Mouse (Mus musculus): Measurements from ENCODE around the gene Erc2. TPM values are rescaled to one million over a fixed set of nuclear protein-coding genes. Genes with fewer than 3 reads are reported as not detected.

The Erc2 gene
- polyA plus RNA-seq, 1 experiment from 2014 or later = 12.7 TPM

- Histone ChIP-seq H3K27me3 (ENCODE audit: control insufficient read depth, insufficient read depth, low read length) (no peaks in the 10 kb centered on the region), H3K4me2 (ENCODE audit: low read depth, low read length, severe bottlenecking) (no peak overlapping the region), H3K4me3 (ENCODE audit: low read depth, low read length) (no peak overlapping the region), H3K9ac (ENCODE audit: low read length) (no peak overlapping the region), H3K9me3 (ENCODE audit: control insufficient read depth, low read length) (no peaks in the 10 kb centered on the region), H3K4me1 (replicated peaks; ENCODE audit: control insufficient read depth, insufficient read depth, low read length) (no peaks in the 10 kb centered on the region), H3K27ac (ENCODE audit: low read depth, low read length) (no peak overlapping the region), H3K36me3 (ENCODE audit: control insufficient read depth, insufficient read depth, low read length) (no peaks in the 10 kb centered on the region)
- ATAC-seq (replicated peaks; ENCODE audit: low FRiP score) (no peak), DNase-seq (ENCODE audit: low spot score) (no peak)
- 84% methylated on average over 7 of the region's 7 CpGs for WGBS
These were observed 704.2 kb downstream of the Erc2 start for GRCm38 (mm10) chr14:28326456-28326855.

GRCm38 (mm10) chr14:28328512-28328911 lies 706.3 kb downstream of the Erc2 start:
- no peaks in the 10 kb centered on the region for H3K36me3 ChIP-seq (ENCODE audit: control insufficient read depth, insufficient read depth, low read length)
- H3K9me3 ChIP-seq (ENCODE audit: control insufficient read depth, low read length) = no peaks in the 10 kb centered on the region
- ATAC-seq (replicated peaks; ENCODE audit: low FRiP score) (no peak), DNase-seq (ENCODE audit: low spot score) (no peak)
- no peak overlapping the region for H3K9ac ChIP-seq (ENCODE audit: low read length)
- H3K27me3 ChIP-seq (ENCODE audit: control insufficient read depth, insufficient read depth, low read length) = no peaks in the 10 kb centered on the region
- H3K4me1 ChIP-seq (replicated peaks; ENCODE audit: control insufficient read depth, insufficient read depth, low read length) = peaks cover 3% of the 10 kb centered on the region; the same call in 1 of the 2 replicates
- WGBS = 30% methylated on average over 8 of the region's 8 CpGs
- no peak overlapping the region for H3K27ac ChIP-seq (ENCODE audit: low read depth, low read length)
- no peak overlapping the region for H3K4me2 ChIP-seq (ENCODE audit: low read depth, low read length, severe bottlenecking)
- H3K4me3 ChIP-seq (ENCODE audit: low read depth, low read length) = no peak overlapping the region

- Histone ChIP-seq H3K27ac (ENCODE audit: low read depth, low read length) (no peak overlapping the region), H3K4me2 (ENCODE audit: low read depth, low read length, severe bottlenecking) (no peak overlapping the region), H3K4me3 (ENCODE audit: low read depth, low read length) (no peak overlapping the region), H3K4me1 (replicated peaks; ENCODE audit: control insufficient read depth, insufficient read depth, low read length) (peaks cover 3% of the 10 kb centered on the region; the same call in 1 of the 2 replicates), H3K36me3 (ENCODE audit: control insufficient read depth, insufficient read depth, low read length) (no peaks in the 10 kb centered on the region), H3K9ac (ENCODE audit: low read length) (no peak overlapping the region), H3K9me3 (ENCODE audit: control insufficient read depth, low read length) (no peaks in the 10 kb centered on the region), H3K27me3 (ENCODE audit: control insufficient read depth, insufficient read depth, low read length) (no peaks in the 10 kb centered on the region)
- ATAC-seq (replicated peaks; ENCODE audit: low FRiP score) = no peak
- WGBS = 90% methylated on average over 5 of the region's 5 CpGs
- DNase-seq (ENCODE audit: low spot score) = no peak
These were observed 708.9 kb downstream of the Erc2 start for GRCm38 (mm10) chr14:28331108-28331507.

GRCm38 (mm10) chr14:28332351-28332953 lies 710.2 kb downstream of the Erc2 start:
- Histone ChIP-seq H3K9me3 (ENCODE audit: control insufficient read depth, low read length) (no peaks in the 10 kb centered on the region), H3K27ac (ENCODE audit: low read depth, low read length) (no peak overlapping the region), H3K4me2 (ENCODE audit: low read depth, low read length, severe bottlenecking) (no peak overlapping the region), H3K9ac (ENCODE audit: low read length) (no peak overlapping the region), H3K36me3 (ENCODE audit: control insufficient read depth, insufficient read depth, low read length) (no peaks in the 10 kb centered on the region), H3K4me1 (replicated peaks; ENCODE audit: control insufficient read depth, insufficient read depth, low read length) (peaks cover 3% of the 10 kb centered on the region; the same call in 1 of the 2 replicates), H3K27me3 (ENCODE audit: control insufficient read depth, insufficient read depth, low read length) (no peaks in the 10 kb centered on the region), H3K4me3 (ENCODE audit: low read depth, low read length) (no peak overlapping the region)
- DNase-seq (ENCODE audit: low spot score) (no peak), ATAC-seq (replicated peaks; ENCODE audit: low FRiP score) (no peak)
- WGBS = 12% methylated on average over 3 of the region's 3 CpGs

- 97% methylated on average over 3 of the region's 3 CpGs for WGBS
- ATAC-seq (replicated peaks; ENCODE audit: low FRiP score) (no peak), DNase-seq (ENCODE audit: low spot score) (no peak)
- Histone ChIP-seq H3K27me3 (ENCODE audit: control insufficient read depth, insufficient read depth, low read length) (no peaks in the 10 kb centered on the region), H3K27ac (ENCODE audit: low read depth, low read length) (no peak overlapping the region), H3K36me3 (ENCODE audit: control insufficient read depth, insufficient read depth, low read length) (no peaks in the 10 kb centered on the region), H3K9me3 (ENCODE audit: control insufficient read depth, low read length) (no peaks in the 10 kb centered on the region), H3K4me1 (replicated peaks; ENCODE audit: control insufficient read depth, insufficient read depth, low read length) (no peaks in the 10 kb centered on the region; the same call in 1 of the 2 replicates), H3K9ac (ENCODE audit: low read length) (no peak overlapping the region), H3K4me2 (ENCODE audit: low read depth, low read length, severe bottlenecking) (no peak overlapping the region), H3K4me3 (ENCODE audit: low read depth, low read length) (no peak overlapping the region)
These were observed 716.9 kb downstream of the Erc2 start for GRCm38 (mm10) chr14:28339146-28339545.

- H3K36me3 ChIP-seq (ENCODE audit: control insufficient read depth, insufficient read depth, low read length) = no peaks in the 10 kb centered on the region
- H3K4me2 ChIP-seq (ENCODE audit: low read depth, low read length, severe bottlenecking) = no peak overlapping the region
- 40% methylated on average over 1 of the region's 1 CpGs for WGBS
- ATAC-seq (replicated peaks; ENCODE audit: low FRiP score) = no peak
- H3K4me1 ChIP-seq (replicated peaks; ENCODE audit: control insufficient read depth, insufficient read depth, low read length) = no peaks in the 10 kb centered on the region
- no peaks in the 10 kb centered on the region for H3K27me3 ChIP-seq (ENCODE audit: control insufficient read depth, insufficient read depth, low read length)
- no peak for DNase-seq (ENCODE audit: low spot score)
- H3K27ac ChIP-seq (ENCODE audit: low read depth, low read length) = no peak overlapping the region
- no peak overlapping the region for H3K9ac ChIP-seq (ENCODE audit: low read length)
- no peaks in the 10 kb centered on the region for H3K9me3 ChIP-seq (ENCODE audit: control insufficient read depth, low read length)
- H3K4me3 ChIP-seq (ENCODE audit: low read depth, low read length) = no peak overlapping the region
These were observed 726.9 kb downstream of the Erc2 start for GRCm38 (mm10) chr14:28349129-28349528.

- H3K27ac ChIP-seq (ENCODE audit: low read depth, low read length) = no peak overlapping the region
- no peak overlapping the region for H3K9ac ChIP-seq (ENCODE audit: low read length)
- no peak for ATAC-seq (replicated peaks; ENCODE audit: low FRiP score)
- no peak for DNase-seq (ENCODE audit: low spot score)
- no peaks in the 10 kb centered on the region for H3K36me3 ChIP-seq (ENCODE audit: control insufficient read depth, insufficient read depth, low read length)
- no peaks in the 10 kb centered on the region for H3K27me3 ChIP-seq (ENCODE audit: control insufficient read depth, insufficient read depth, low read length)
- H3K4me2 ChIP-seq (ENCODE audit: low read depth, low read length, severe bottlenecking) = no peak overlapping the region
- H3K4me3 ChIP-seq (ENCODE audit: low read depth, low read length) = no peak overlapping the region
- no peaks in the 10 kb centered on the region for H3K9me3 ChIP-seq (ENCODE audit: control insufficient read depth, low read length)
- no peaks in the 10 kb centered on the region for H3K4me1 ChIP-seq (replicated peaks; ENCODE audit: control insufficient read depth, insufficient read depth, low read length)
These were observed 733.8 kb downstream of the Erc2 start for GRCm38 (mm10) chr14:28356031-28356430.

- Histone ChIP-seq H3K27me3 (ENCODE audit: control insufficient read depth, insufficient read depth, low read length) (no peaks in the 10 kb centered on the region), H3K27ac (ENCODE audit: low read depth, low read length) (no peak overlapping the region), H3K9me3 (ENCODE audit: control insufficient read depth, low read length) (no peaks in the 10 kb centered on the region), H3K4me3 (ENCODE audit: low read depth, low read length) (no peak overlapping the region), H3K4me1 (replicated peaks; ENCODE audit: control insufficient read depth, insufficient read depth, low read length) (no peaks in the 10 kb centered on the region), H3K9ac (ENCODE audit: low read length) (no peak overlapping the region), H3K4me2 (ENCODE audit: low read depth, low read length, severe bottlenecking) (no peak overlapping the region), H3K36me3 (ENCODE audit: control insufficient read depth, insufficient read depth, low read length) (no peaks in the 10 kb centered on the region)
- ATAC-seq (replicated peaks; ENCODE audit: low FRiP score) (no peak), DNase-seq (ENCODE audit: low spot score) (no peak)
- WGBS = 82% methylated on average over 4 of the region's 4 CpGs
These were observed 737.3 kb downstream of the Erc2 start for GRCm38 (mm10) chr14:28359502-28359901.

DNA sequence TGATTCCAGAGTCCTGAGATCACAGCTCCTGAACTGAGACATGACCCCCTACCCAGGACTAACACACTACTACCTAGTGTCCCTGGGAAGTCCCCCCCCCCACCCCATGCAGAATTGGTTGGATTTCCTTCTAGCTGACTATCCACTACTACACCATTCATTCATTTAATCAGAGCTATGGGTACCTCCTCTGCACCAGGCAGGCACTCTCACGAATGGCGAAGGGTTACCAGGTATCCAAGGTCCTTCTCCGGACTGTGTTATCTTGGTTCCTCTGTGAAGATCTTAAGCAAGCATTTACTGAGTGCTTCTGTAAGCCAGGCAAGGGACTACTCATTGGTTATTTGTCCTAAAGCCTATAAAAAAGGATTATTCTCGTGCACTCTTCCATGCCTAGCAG lies 737.8 kb downstream of the Erc2 start:
- Histone ChIP-seq H3K9ac (ENCODE audit: low read length) (no peak overlapping the region), H3K9me3 (ENCODE audit: control insufficient read depth, low read length) (no peaks in the 10 kb centered on the region), H3K27me3 (ENCODE audit: control insufficient read depth, insufficient read depth, low read length) (no peaks in the 10 kb centered on the region), H3K36me3 (ENCODE audit: control insufficient read depth, insufficient read depth, low read length) (no peaks in the 10 kb centered on the region), H3K27ac (ENCODE audit: low read depth, low read length) (no peak overlapping the region), H3K4me1 (replicated peaks; ENCODE audit: control insufficient read depth, insufficient read depth, low read length) (no peaks in the 10 kb centered on the region), H3K4me3 (ENCODE audit: low read depth, low read length) (no peak overlapping the region), H3K4me2 (ENCODE audit: low read depth, low read length, severe bottlenecking) (no peak overlapping the region)
- ATAC-seq (replicated peaks; ENCODE audit: low FRiP score) = no peak
- WGBS = 94% methylated on average over 4 of the region's 4 CpGs
- DNase-seq (ENCODE audit: low spot score) = no peak
